ENCODE assay signal across 15 mouse cellular contexts in the genomic region with DNA sequence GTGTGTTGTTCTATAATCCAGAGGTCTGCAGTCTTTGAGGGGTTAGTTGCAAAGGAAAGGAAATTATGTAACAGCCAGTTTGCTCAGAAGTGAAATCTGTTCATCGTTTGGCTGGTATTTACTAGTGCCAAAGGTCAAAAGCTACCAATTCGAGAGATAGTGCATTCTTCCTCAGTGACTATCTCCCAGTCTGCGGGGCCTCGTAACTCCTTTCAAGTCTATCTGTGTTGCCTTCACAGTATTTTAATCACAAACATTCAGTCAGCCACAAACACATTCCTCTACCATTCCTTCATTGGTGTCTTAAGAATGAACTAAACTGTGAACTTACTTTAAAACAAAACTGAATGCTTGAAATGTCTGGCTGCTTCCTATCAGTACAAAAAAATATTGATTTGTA.
A peak's percentile ranks its signal among the peaks of the same experiment; 100 is the strongest.
DNase-seq lines count a peak whose midpoint lies in the region; ATAC-seq lines count a peak whose summit lies in the region.
"Had no signal": no experiment of that assay in that cellular context is flagged by ENCODE, and none has a peak within 500 bp of the region (broad histone marks: within the 10 kb centered on the region; RNA-seq: fewer than 3 reads in every experiment).

No protein-coding gene starts in this region.

- ATAC-seq in kidney, embryonic 15.5 days (replicated peaks; ENCODE audit: low FRiP score), result no peak
- no peak for ATAC-seq in kidney, embryonic 14.5 days (ENCODE audit: low FRiP score, low TSS enrichment)
- ATAC-seq: forebrain, embryonic 14.5 days had no signal

- no peaks in the 10 kb centered on the region for H3K27me3 ChIP-seq in kidney, embryonic 15.5 days
- no peaks in the 10 kb centered on the region for H3K27me3 ChIP-seq in kidney, embryonic 14.5 days (ENCODE audit: control insufficient read depth, insufficient read depth, low read length)
- H3K27me3 ChIP-seq: midbrain, embryonic 12.5 days had no signal

- 0 out of 2 replicates have a peak overlapping the region, but pooled peaks have one; percentile 9 for H3K27ac ChIP-seq in kidney, embryonic 15.5 days
- H3K27ac ChIP-seq in kidney, embryonic 14.5 days (ENCODE audit: low read depth, low read length), result no peak overlapping the region
- H3K27ac ChIP-seq: embryonic facial prominence, embryonic 10.5 days; midbrain, embryonic 12.5 days had no signal

- no peak overlapping the region for H3K4me3 ChIP-seq in kidney, embryonic 15.5 days (replicated peaks)
- H3K4me3 ChIP-seq in kidney, embryonic 14.5 days (ENCODE audit: low read length), result no peak overlapping the region
- H3K4me3 ChIP-seq: embryonic facial prominence, embryonic 10.5 days; erythroblast, embryonic 14.5 days; midbrain, embryonic 12.5 days had no signal

- no peak overlapping the region for H3K4me2 ChIP-seq in kidney, embryonic 15.5 days
- no peak overlapping the region for H3K4me2 ChIP-seq in kidney, embryonic 14.5 days (replicated peaks; ENCODE audit: low read depth, low read length)
- H3K4me2 ChIP-seq: liver, embryonic 11.5 days; midbrain, embryonic 12.5 days had no signal

- DNase-seq in Muller cell, postnatal 12 days (ENCODE audit: inconsistent ontology term), result peak; percentile 50
- peak; percentile 24 for DNase-seq in embryo, embryonic 10.5 days (ENCODE audit: low spot score)
- peak; percentile 38 for DNase-seq in lung, postnatal 25 days (ENCODE audit: low spot score)
- no peak for DNase-seq in ovary, postnatal 36 days (ENCODE audit: low spot score)
- DNase-seq in right cerebral cortex, postnatal 4 days, result no peak
- DNase-seq: cerebellum, postnatal 10 days; layer of hippocampus, postnatal 36 days; thymus, adult 2 months had no signal

- no peaks in the 10 kb centered on the region for H3K36me3 ChIP-seq in kidney, embryonic 15.5 days
- no peaks in the 10 kb centered on the region for H3K36me3 ChIP-seq in kidney, embryonic 14.5 days (ENCODE audit: control insufficient read depth, insufficient read depth, low read length)
- H3K36me3 ChIP-seq: embryonic facial prominence, embryonic 10.5 days; midbrain, embryonic 12.5 days had no signal

- WGBS in kidney, embryonic 15.5 days, result 48% methylated on average over 4 of the region's 4 CpGs
- 50% methylated on average over 4 of the region's 4 CpGs for WGBS in kidney, embryonic 14.5 days

- no peaks in the 10 kb centered on the region for H3K9me3 ChIP-seq in kidney, embryonic 15.5 days (replicated peaks)
- H3K9me3 ChIP-seq in kidney, embryonic 14.5 days (ENCODE audit: control insufficient read depth, low read length), result no peaks in the 10 kb centered on the region
- H3K9me3 ChIP-seq: embryonic facial prominence, embryonic 10.5 days; midbrain, embryonic 12.5 days had no signal

- H3K4me1 ChIP-seq in kidney, embryonic 15.5 days, result no peaks in the 10 kb centered on the region
- no peaks in the 10 kb centered on the region for H3K4me1 ChIP-seq in kidney, embryonic 14.5 days (ENCODE audit: control insufficient read depth, insufficient read depth, low read length)
- H3K4me1 ChIP-seq: midbrain, embryonic 12.5 days had no signal

- H3K9ac ChIP-seq in kidney, embryonic 15.5 days, result no peak overlapping the region
- H3K9ac ChIP-seq in kidney, embryonic 14.5 days (ENCODE audit: low read depth, low read length), result no peak overlapping the region
- H3K9ac ChIP-seq: midbrain, embryonic 12.5 days had no signal

Comparison
In these comparisons a context has a peak if more than half of its experiments do, and no peak if none do; other contexts are left out.
1. DNase-seq: peak in Muller cell, postnatal 12 days (single experiment), embryo, embryonic 10.5 days (single experiment) and lung, postnatal 25 days (single experiment); none in ovary, postnatal 36 days (single experiment) and right cerebral cortex, postnatal 4 days (single experiment).